Mouse (Mus musculus) right cerebral cortex, postnatal 36 days (tissue): ENCODE measurements around the gene Gm4553.
"Not testable (repeated sequence)": the region's sequence is repeated elsewhere in the genome, so short reads cannot be mapped to it uniquely, and the experiment has no call there.

ENCODE experiments used
- DNase-seq, 2 experiments: peaks; one replicate each; pipeline ENCODE4 v3.0.0; 2022; ENCODE audit warnings: low spot score in 2 of 2, mixed read lengths in 1 of 2

Gm4553 gene

GRCm38 (mm10) chr7:142165639-142166038, at the start of gene Gm4553:
TSS of gene Gm4553 (minus strand) at chr7:142165739.
- DNase-seq = not testable (repeated sequence)

- not testable (repeated sequence) for DNase-seq
Observed at GRCm38 (mm10) chr7:142212136-142212535, 46.6 kb upstream of the Gm4553 start.

DNA sequence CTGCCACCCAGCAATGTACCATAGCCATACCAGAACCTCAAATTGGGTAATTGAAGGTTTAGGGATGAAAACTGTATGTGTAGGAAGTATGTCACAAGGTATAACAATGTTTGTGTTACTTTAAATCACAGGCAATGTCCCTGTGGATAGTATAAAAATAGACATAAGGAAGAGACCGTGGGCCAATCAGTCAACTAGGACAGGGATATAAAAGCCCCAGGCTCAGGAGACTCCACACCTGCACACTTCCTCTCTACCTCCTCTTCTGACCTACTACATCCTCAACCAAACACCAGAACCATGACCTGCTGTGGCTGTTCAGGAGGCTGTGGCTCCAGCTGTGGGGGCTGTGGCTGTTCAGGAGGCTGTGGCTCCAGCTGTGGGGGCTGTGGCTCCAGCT, 46.0 kb upstream of the Gm4553 start, which contains the start of gene Gm7579:
TSS of gene Gm7579 (plus strand) at position 301 of the 400 bp plus-strand sequence.
- DNase-seq = no peak

DNA sequence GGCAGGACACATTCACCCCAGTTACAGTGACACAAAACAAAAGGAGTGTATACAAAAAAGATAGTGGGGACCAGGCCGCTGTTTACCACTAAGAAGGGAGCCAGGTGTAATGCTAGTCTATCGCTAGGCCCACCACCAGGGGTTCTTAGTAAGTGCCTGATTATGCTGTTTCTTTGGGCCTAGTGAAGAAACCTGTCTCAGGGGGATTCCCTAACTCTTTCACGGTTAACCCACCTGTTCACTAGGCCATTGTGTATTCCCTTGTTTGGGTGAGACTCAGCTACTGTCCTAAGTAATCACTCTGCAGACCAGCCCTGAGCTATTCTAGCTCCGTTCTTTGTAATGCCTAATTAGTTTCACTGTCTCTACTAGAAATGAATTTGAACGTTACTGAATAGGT, 41.4 kb upstream of the Gm4553 start:
- DNase-seq = not testable (repeated sequence)

- no peak for DNase-seq
Observed at GRCm38 (mm10) chr7:142205488-142205887, 39.9 kb upstream of the Gm4553 start.

DNA sequence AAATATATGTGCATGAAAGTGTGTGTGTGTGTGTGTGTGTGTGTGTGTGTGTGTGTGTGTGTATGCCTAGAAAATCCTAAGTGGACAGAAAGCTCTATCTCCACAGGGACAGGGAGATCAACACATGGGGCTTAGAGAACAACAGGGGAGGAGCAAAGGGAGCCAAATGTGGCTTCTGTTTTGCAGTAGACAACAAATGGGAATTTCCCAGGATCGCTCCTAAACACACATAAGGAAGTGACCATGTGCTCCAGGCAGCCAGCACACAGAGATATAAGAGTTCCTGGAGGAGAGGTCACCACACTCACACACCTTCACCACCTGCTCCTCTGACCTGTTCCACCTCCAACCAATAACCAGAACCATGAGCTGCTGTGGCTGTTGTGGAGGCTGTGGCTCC, 35.5 kb upstream of the Gm4553 start, which contains the start of gene Krtap5-3:
TSS of gene Krtap5-3 (plus strand) at position 301 of the 400 bp plus-strand sequence.
- no peak for DNase-seq

DNA sequence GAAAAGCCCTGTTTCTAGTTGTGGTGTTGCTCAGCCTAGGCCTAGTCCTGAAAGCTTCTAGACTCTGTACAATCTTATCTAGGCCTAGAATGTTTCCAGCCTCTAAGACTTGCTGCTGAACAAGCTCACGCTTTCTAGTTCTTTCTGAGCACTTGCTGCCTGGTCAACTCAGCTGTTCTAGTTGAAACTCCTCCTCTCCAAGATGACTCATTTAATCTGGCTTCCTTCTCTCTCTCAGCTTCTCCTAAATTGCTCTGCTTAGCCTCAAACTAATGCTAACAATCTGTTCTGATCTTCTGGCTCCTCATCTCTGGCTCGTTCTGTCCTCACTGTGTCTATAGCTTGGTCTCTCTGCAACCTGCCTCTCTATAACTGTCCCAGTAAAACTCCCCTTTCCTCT, 33.2 kb upstream of the Gm4553 start:
- DNase-seq = no peak

DNA sequence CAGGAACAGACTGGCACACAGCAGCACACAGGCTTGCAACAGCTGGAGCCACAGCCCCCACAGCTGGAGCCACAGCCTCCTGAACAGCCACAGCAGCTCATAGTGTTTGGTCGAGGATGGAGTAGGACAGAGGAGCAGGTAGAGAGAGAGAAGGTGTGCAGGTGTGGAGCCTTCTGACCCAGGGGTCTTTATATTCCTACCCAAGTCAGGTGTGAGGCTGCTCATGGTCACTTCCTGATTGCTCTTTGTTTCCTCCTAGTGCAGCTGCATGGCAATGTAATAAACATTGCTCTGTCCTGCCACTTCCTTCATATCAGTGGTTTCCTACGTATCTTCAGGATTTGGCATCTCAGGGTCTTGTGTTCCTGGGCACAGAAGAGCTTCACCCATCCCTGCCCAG, 24.8 kb upstream of the Gm4553 start, which contains the start of gene Gm10153:
TSS of gene Gm10153 (minus strand) at position 101 of the 400 bp plus-strand sequence.
- DNase-seq = no peak

DNA sequence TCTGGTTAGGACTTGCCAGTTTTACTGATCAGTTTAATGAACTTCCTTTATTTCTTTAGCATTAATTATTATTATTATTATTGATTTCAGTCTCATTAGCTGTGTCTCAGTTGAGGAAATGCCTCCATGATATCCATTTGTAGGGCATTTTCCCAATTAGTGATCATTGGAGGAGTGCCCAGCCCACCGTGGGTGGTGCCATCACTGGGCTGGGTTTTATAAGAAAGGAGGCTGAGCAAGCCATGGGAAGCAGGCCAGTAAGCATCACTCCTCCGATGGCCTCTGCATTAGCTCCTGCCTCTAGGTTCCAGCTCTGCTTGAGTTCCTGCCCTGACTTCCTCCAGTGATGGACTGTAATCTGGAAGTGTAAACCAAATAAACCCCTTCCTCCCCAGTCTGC, 22.6 kb upstream of the Gm4553 start:
- no peak for DNase-seq

DNA sequence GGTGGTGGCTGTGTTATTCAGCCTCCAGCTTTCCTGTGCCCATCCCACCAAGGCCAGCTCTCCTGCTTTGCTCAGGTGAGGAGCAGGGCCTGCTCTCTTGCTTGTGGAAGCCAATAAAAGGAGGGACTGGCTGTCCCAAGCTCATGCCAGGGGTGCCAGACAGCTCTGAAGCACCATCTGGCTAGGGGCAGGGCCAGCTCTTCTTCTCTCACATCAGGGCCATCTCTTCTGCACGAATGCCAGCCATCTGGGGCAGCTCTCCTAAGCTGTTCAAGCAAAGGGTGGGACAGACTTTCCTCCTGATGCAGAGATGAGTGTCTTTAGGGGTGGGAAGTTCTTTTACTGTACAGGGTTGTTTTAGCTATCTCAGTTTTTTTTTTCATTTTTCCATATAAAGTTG, 15.5 kb upstream of the Gm4553 start:
- no peak for DNase-seq

- DNase-seq = peak in 1 of 2 experiments; percentile 4
Observed at GRCm38 (mm10) chr7:142178685-142179084, 13.1 kb upstream of the Gm4553 start.

DNA sequence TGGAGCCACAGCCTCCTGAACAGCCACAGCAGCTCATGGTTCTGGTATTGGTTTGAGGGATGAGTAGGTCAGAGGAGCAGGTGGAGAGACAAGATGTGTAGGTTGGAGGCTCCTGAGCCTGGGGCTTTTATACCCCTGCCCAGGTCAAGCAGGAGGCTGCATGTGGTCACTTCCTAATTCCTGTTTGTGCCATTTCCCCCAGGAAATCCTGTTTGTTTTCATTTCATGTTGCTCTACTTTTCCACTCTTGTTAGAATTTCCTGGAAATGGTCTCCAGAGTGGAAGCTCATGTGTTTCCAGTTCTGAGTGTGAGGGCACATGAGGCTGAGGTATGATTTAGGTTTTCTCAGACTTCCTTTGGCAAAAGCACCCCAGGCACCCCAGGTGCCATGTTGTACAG, 10.4 kb upstream of the Gm4553 start, which contains the start of gene Krtap5-2:
TSS of gene Krtap5-2 (minus strand) at position 101 of the 400 bp plus-strand sequence.
- DNase-seq = not testable (repeated sequence)

- no peak for DNase-seq
Observed at GRCm38 (mm10) chr7:142169836-142170235, 4.3 kb upstream of the Gm4553 start.

DNA sequence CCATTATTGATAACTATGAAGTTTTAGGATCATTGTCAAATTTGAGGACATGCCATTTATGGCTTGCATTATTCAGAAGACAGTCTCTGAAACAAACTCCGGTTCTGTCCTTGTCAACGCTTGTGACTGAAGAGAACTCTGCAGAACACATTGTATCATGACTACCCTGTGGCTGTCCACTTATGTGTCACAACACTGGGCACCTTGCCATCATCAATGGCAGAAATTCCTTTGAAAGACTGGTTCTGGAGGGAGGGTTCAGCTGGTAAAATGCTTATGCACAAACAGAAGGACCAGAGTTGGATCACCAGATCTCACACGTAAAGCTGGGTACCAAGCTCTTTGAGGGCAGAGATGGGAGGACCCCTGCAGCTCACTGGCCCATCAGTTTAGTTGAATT, 6.2 kb downstream of the Gm4553 start:
- DNase-seq = no peak

- not testable (repeated sequence) for DNase-seq
Observed at GRCm38 (mm10) chr7:142157013-142157412, 8.5 kb downstream of the Gm4553 start, which contains the start of gene Gm29735. TSS of gene Gm29735 (minus strand) at chr7:142157113.

- DNase-seq = no peak
Observed at GRCm38 (mm10) chr7:142155308-142155707, 10.2 kb downstream of the Gm4553 start.

DNA sequence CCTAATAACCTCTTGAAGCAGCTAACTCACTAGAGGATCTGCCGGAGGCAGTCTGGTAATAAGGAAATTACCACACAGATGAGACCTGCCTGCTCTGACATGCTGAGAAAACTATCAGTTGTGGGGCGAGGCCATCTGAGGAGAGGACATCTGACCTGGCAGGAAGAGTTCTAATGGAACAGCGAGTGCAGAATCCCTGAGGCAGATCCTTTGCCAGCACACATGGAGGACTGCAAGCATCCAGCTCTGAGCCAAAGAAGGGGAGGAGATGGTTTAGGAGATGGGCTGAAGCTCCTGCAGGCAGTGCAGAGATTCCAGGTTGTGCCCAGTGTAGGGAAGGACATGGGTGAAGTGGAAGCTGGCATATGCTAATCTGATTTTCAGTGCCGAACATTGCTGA, 13.3 kb downstream of the Gm4553 start:
- no peak for DNase-seq

GRCm38 (mm10) chr7:142148633-142149032, 16.9 kb downstream of the Gm4553 start:
- DNase-seq = no peak

DNA sequence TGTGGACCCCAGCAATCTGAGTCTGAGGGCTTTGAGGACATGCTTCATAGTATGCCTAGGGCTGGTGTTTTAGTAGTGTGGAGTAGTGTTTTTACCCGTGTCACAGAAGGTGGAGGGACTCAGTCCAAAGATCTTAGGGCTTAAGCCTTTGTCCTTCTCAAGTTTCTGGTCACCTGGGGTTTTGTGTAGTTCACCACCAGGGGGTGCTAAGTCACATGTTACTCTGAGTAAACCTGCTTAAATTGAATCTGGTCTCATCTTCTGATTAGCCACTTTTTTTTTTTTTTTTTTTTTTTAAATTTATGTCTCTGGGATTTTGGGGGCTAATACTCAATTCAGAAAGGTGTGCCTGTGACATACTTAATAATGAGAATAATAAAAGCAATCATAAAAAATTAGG, 19.5 kb downstream of the Gm4553 start:
- peak in 1 of 2 experiments; percentile 10 for DNase-seq

GRCm38 (mm10) chr7:142145413-142145940, 20.1 kb downstream of the Gm4553 start:
- peak in 1 of 2 experiments; percentile 14 for DNase-seq

- DNase-seq = no peak
Observed at GRCm38 (mm10) chr7:142144507-142144906, 21.0 kb downstream of the Gm4553 start, which contains the start of gene Gm45337. TSS of gene Gm45337 (minus strand) at chr7:142144607.

DNA sequence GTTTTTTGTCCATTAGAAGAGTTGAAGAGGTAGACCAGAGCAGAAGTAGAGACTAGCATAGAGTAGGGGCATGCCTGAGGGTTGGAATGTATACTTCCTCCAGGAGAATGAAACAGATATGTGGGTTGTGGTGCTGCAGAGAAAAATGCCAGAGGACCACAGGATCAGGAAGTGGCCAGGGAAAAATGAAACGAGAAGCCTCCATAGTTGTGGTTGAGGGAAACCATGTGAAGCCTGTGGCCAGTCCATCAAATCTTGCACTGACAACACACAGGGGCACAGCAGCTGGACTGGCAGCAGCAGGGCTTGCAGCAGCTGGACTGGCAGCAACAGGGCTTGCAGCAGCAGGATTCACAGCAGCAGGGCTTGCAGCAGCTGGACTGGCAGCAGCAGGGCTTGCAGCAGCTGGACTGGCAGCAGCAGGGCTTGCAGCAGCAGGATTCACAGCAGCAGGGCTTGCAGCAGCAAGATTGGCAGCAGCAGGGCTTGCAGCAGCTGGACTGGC, 22.0 kb downstream of the Gm4553 start:
- not testable (repeated sequence) for DNase-seq

GRCm38 (mm10) chr7:142140696-142141095, 24.8 kb downstream of the Gm4553 start:
- DNase-seq = no peak
